Mouse (Mus musculus): Measurements from ENCODE around the gene Cabp4.
"Not testable (repeated sequence)": the region's sequence is repeated elsewhere in the genome, so short reads cannot be mapped to it uniquely, and the experiment has no call there.

The Cabp4 gene

DNA sequence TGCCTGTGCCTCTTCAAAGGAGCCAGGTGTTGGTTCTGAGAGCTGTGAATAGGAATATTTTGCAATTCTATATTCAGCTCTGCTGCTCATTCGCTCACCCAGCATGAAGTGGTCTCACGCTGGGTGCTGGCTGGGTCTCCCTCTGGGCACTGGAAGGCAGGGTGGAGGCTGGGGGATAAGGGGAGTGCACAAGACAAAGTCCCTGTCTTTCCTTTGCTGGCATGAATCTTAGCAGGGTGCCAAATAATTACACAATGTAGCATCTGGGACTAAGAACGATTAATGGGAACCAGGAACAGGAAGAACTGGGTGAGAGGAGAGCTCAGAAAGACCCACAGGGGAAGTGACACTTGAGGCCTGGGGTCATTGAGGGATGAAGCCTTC lies 3.2 kb upstream of the Cabp4 start:
- DNase-seq (ENCODE audit: low read depth, low spot score), result no peak

- no peak for DNase-seq (ENCODE audit: low read depth, low spot score)
Observed at GRCm38 (mm10) chr19:4146366-4147021, 2.7 kb upstream of the Cabp4 start.

GRCm38 (mm10) chr19:4145936-4146335 lies 2.1 kb upstream of the Cabp4 start:
- no peak for DNase-seq (ENCODE audit: low read depth, low spot score)

- no peak for DNase-seq (ENCODE audit: low read depth, low spot score)
Observed at GRCm38 (mm10) chr19:4144550-4145498, 991 bp upstream of the Cabp4 start.

DNA sequence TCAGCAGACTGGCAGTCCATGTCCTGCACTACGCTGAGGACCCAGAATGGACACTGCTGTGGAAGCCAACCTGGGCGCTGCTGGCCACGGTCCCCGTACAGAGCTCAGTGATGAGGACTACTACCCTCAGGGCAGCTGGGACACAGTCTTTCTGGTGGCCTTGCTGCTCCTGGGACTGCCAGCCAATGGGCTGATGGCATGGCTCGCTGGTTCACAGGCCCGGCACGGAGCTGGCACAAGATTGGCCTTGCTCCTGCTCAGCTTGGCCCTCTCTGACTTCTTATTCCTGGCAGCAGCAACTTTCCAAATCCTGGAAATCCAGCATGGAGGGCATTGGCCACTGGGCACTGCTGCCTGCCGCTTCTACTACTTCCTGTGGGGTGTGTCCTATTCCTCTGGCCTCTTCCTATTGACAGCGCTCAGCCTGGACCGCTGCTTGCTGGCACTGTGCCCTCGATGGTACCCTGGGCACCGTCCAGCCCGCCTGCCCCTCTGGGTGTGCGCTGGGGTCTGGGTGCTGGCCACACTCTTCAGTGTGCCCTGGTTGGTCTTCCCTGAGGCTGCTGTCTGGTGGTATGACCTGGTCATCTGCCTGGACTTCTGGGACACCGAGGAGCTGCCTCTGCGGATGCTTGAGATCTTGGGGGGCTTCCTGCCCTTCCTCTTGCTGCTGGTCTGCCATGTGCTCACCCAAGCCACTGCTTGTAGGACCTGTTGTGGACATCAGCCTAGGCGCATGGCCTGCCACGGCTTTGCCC lies 1.2 kb downstream of the Cabp4 start:
- no peak for DNase-seq (ENCODE audit: low read depth, low spot score)

DNA sequence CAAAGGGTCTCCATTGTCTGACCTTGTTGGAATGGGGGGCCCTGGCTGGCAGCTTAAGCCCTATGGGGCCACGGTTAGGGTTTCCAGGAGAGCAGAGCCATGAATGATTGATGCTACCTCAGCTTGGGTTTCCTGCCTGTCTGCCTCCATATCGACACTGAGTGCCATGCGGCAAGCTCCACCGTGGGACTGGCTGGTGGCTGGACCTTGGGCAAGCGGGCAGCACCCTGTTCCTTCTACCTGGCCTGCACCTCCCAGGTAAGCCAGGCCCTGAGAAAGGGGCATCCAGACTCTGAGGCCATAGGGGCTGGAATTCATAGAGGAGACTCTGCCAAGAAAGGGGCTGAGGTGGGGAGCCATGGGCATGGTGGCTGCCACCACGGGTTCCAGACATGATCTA lies 3.7 kb downstream of the Cabp4 start:
- no peak for DNase-seq (ENCODE audit: low read depth, low spot score)

GRCm38 (mm10) chr19:4139446-4139845 lies 4.4 kb downstream of the Cabp4 start, which contains the start of gene Gpr152:
TSS of gene Gpr152 (plus strand) at chr19:4139787.
- no peak for DNase-seq (ENCODE audit: low read depth, low spot score)

DNA sequence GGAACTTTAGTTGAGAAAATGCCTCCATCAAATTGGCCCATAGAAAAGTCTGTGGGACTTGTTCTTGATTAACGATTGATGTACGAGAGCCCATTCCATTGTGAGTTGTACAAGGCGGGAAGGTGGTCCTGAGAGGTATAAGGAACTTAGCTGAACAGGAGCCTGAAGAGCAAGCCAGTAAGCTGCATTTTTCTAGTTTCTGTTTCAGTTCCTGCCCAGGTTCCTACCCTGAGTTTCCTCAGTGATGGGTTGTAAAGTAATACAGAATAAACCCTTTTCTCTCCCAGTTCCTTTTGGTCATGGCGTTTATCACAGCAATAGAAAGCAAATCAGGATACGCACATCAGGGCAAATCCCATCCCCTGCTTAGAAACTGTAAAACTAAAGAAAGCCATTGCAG lies 5.9 kb downstream of the Cabp4 start:
- no peak for DNase-seq (ENCODE audit: low read depth, low spot score)

GRCm38 (mm10) chr19:4136463-4136862 lies 7.4 kb downstream of the Cabp4 start:
- DNase-seq (ENCODE audit: low read depth, low spot score), result no peak

DNA sequence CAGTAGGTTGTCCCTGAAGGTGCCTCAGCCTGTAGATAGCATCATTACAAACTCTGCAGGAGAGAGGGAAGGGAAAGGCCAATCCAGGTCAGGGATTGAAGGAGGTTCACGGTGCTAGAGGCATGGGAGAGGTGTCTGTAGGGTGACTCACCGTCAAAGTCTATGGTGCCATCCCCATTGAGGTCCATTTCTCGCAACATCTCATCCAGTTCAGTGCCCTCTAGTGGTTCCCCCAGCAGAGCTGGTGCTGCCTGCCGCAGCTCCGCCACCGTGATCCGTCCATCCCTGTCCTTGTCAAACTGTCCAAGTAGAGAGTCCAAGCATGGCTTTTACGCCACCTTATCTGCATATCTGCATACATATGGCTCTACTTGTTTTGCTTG lies 7.9 kb downstream of the Cabp4 start:
- not testable (repeated sequence) for DNase-seq (ENCODE audit: low read depth, low spot score)

GRCm38 (mm10) chr19:4135229-4135962 lies 8.4 kb downstream of the Cabp4 start:
- DNase-seq (ENCODE audit: low read depth, low spot score), result not testable (repeated sequence)

DNA sequence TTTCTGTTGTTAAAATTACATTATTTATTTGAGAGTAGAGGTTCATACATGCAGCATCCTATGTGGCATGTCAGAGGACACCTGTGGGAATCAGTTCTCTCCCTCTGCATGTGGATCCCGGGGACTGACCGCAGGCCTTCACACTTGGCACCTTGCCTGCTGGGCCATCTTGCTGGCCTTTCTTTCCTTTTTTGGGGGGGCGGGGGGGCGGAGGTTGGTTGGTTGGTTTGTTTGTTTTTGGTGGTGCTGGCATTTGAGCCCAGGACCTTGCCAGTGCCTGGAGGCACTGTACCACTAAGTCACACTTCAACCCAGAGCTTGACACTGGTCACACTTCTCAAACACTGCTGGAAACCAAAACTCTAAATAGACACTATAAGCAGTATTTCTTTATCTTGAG lies 9.5 kb downstream of the Cabp4 start:
- DNase-seq (ENCODE audit: low read depth, low spot score), result no peak

GRCm38 (mm10) chr19:4131768-4132167 lies 12.1 kb downstream of the Cabp4 start:
- no peak for DNase-seq (ENCODE audit: low read depth, low spot score)

DNA sequence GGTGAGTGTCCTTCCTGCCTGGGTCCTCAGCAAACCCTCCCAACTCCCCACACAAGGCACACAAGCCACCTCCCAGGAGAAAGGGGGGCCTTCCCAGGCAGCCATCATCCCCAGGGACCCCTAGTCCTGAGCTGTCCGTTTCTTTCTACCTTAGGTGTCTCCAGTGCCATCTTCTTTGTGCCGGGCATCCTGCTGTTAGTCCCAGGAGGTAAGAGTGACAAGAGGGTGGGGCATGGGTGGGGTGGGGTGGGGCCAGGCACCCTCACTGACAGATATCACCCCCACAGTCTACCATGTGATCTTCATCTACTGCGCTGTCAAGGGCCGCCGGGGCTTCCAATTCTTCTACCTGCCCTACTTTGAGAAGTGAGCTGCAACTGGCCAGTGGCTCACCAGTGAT lies 12.8 kb downstream of the Cabp4 start:
- no peak for DNase-seq (ENCODE audit: low read depth, low spot score)

DNA sequence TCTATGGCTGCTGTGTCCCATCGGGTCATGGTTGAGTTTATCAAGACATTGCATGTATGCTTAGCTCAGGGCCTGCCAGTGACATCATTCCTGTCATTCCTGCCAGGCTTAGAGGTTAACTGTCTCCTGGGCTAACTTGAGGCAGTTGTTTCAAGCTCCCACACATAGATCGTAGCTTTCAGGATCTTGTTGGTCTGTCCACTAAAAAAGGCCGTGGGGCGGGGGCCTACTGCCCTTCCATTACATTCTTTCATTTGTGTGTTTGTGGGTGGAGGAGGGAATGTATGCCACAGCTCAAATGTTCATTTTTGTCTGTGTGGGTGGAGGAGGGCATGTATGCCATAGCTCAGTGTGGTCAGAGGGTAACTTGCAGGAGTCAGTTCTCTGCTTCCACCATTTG lies 13.7 kb downstream of the Cabp4 start:
- DNase-seq (ENCODE audit: low read depth, low spot score), result no peak

GRCm38 (mm10) chr19:4129462-4129861 lies 14.4 kb downstream of the Cabp4 start:
- DNase-seq (ENCODE audit: low read depth, low spot score), result no peak

DNA sequence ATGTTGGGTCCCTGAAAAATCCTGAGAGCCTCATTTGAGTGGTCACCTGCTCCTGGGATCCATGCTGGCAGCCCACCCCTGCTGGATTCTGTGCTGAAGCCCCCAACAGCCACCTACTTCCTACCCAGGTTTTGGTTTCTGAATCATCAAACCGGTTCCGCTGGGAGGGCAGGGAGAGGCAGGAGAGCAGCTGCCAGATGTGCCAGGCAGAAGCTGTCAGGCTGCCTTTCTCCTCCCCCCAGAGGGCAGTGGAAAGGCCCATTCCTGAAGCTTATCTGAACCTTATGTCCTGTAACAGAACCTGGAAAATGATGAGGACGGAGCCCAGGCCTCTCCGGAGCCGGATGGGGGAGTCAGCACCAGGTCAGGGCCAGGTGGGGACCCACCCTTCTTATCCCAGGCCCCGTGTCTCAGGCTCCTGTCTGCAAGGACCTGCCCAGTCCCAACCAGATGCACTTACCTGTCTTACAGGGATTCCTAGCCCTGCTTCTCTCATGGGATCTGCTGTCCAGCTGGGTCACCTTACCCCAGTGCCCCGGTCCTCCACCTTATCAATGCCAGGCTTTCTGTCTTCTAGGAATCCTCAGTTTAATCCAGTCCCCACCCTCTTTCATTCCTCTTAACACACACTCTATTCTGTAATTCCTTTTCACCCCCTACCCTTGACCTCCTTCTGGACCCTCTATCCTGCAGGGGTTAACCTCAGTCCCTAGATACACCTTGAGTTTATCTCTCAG lies 16.9 kb downstream of the Cabp4 start:
- no peak for DNase-seq (ENCODE audit: low read depth, low spot score)

GRCm38 (mm10) chr19:4125741-4126696 lies 17.8 kb downstream of the Cabp4 start, which contains the start of gene Aip:
TSS of gene Aip (minus strand) at chr19:4125858.
- DNase-seq (ENCODE audit: low read depth, low spot score), result peak; percentile 97

- not testable (repeated sequence) for DNase-seq (ENCODE audit: low read depth, low spot score)
Observed at GRCm38 (mm10) chr19:4125268-4125667, 18.6 kb downstream of the Cabp4 start.

GRCm38 (mm10) chr19:4124432-4124831 lies 19.4 kb downstream of the Cabp4 start:
- DNase-seq (ENCODE audit: low read depth, low spot score), result no peak

Measured in telencephalon, adult 2 months (tissue).